Mouse (Mus musculus): ENCODE measurements around the gene Cenpp. TPM values are rescaled to one million over a fixed set of nuclear protein-coding genes. Genes with fewer than 3 reads are reported as not detected.
A peak's percentile ranks its signal among the peaks of the same experiment; 100 is the strongest.

Cenpp gene
- polyA plus RNA-seq (2012; ENCODE audit: insufficient read depth, insufficient read length, low replicate concordance, missing spikeins): not detected in 2 replicates

- Histone ChIP-seq H3K27ac (ENCODE audit: insufficient read depth, low read depth, low read length) (no peak within 1 kb of the TSS), H3K4me1 (ENCODE audit: control insufficient read depth, insufficient read depth, low read length) (no peaks in the 10 kb centered on the region), H3K4me3 (ENCODE audit: insufficient read depth, low read depth, low read length) (peak within 1 kb of the TSS; percentile 77)
- under 1% methylated on average over 68 of the region's 68 CpGs for WGBS
- no peak for TF ChIP-seq POLR2A (IDR thresholded peaks at IDR 0.05; ENCODE audit: insufficient read depth, low read depth, low read length)
- TF ChIP-seq CTCF (IDR thresholded peaks at IDR 0.05; ENCODE audit: insufficient read depth, low read depth, low read length): no peak
These were observed at the start of gene Cenpp, which contains the start of gene Nol8 for GRCm38 (mm10) chr13:49652481-49653179. TSS of gene Cenpp (minus strand) at chr13:49652785. TSS of gene Nol8 (plus strand) at chr13:49653078.

- H3K4me1 ChIP-seq (ENCODE audit: control insufficient read depth, insufficient read depth, low read length): no peaks in the 10 kb centered on the region
- H3K27ac ChIP-seq (ENCODE audit: insufficient read depth, low read depth, low read length): no peak overlapping the region
- TF ChIP-seq POLR2A (IDR thresholded peaks at IDR 0.05; ENCODE audit: insufficient read depth, low read depth, low read length) (no peak), CTCF (IDR thresholded peaks at IDR 0.05; ENCODE audit: insufficient read depth, low read depth, low read length) (no peak)
- H3K4me3 ChIP-seq (ENCODE audit: insufficient read depth, low read depth, low read length): no peak overlapping the region
- WGBS: 93% methylated on average over 5 of the region's 5 CpGs
These were observed 38.5 kb upstream of the Cenpp start for GRCm38 (mm10) chr13:49691056-49691455.

- TF ChIP-seq CTCF (IDR thresholded peaks at IDR 0.05; ENCODE audit: insufficient read depth, low read depth, low read length): no peak
- TF ChIP-seq POLR2A (IDR thresholded peaks at IDR 0.05; ENCODE audit: insufficient read depth, low read depth, low read length): no peak
- WGBS: 42% methylated on average over 4 of the region's 4 CpGs
- H3K4me1 ChIP-seq (ENCODE audit: control insufficient read depth, insufficient read depth, low read length): no peaks in the 10 kb centered on the region
- no peak overlapping the region for H3K4me3 ChIP-seq (ENCODE audit: insufficient read depth, low read depth, low read length)
- no peak overlapping the region for H3K27ac ChIP-seq (ENCODE audit: insufficient read depth, low read depth, low read length)
These were observed 31.7 kb upstream of the Cenpp start for GRCm38 (mm10) chr13:49684266-49684665.

GRCm38 (mm10) chr13:49682233-49682846 lies 29.8 kb upstream of the Cenpp start:
- Histone ChIP-seq H3K4me1 (ENCODE audit: control insufficient read depth, insufficient read depth, low read length) (no peaks in the 10 kb centered on the region), H3K27ac (ENCODE audit: insufficient read depth, low read depth, low read length) (0 out of 2 replicates have a peak overlapping the region, but pooled peaks have one; percentile 34), H3K4me3 (ENCODE audit: insufficient read depth, low read depth, low read length) (peak overlapping the region; percentile 92)
- TF ChIP-seq POLR2A (IDR thresholded peaks at IDR 0.05; ENCODE audit: insufficient read depth, low read depth, low read length): no peak
- TF ChIP-seq CTCF (IDR thresholded peaks at IDR 0.05; ENCODE audit: insufficient read depth, low read depth, low read length): no peak
- under 1% methylated on average over 20 of the region's 20 CpGs for WGBS

- peak within 1 kb of the TSS; percentile 92 for H3K4me3 ChIP-seq (ENCODE audit: insufficient read depth, low read depth, low read length)
- no peak for TF ChIP-seq CTCF (IDR thresholded peaks at IDR 0.05; ENCODE audit: insufficient read depth, low read depth, low read length)
- TF ChIP-seq POLR2A (IDR thresholded peaks at IDR 0.05; ENCODE audit: insufficient read depth, low read depth, low read length): no peak; the same call in 1 of the 2 replicates
- H3K27ac ChIP-seq (ENCODE audit: insufficient read depth, low read depth, low read length): 0 out of 2 replicates have a peak within 1 kb of the TSS, but pooled peaks have one; percentile 34
- no peaks in the 10 kb centered on the region for H3K4me1 ChIP-seq (ENCODE audit: control insufficient read depth, insufficient read depth, low read length)
- 5% methylated on average over 26 of the region's 26 CpGs for WGBS
These were observed 29.0 kb upstream of the Cenpp start, which contains the start of gene Iars for GRCm38 (mm10) chr13:49681351-49682232. TSS of gene Iars (plus strand) at chr13:49682100.

- TF ChIP-seq POLR2A (IDR thresholded peaks at IDR 0.05; ENCODE audit: insufficient read depth, low read depth, low read length) (no peak), CTCF (IDR thresholded peaks at IDR 0.05; ENCODE audit: insufficient read depth, low read depth, low read length) (no peak)
- Histone ChIP-seq H3K4me3 (ENCODE audit: insufficient read depth, low read depth, low read length) (no peak overlapping the region), H3K27ac (ENCODE audit: insufficient read depth, low read depth, low read length) (no peak overlapping the region), H3K4me1 (ENCODE audit: control insufficient read depth, insufficient read depth, low read length) (no peaks in the 10 kb centered on the region)
- WGBS: 93% methylated on average over 2 of the region's 2 CpGs
These were observed 25.2 kb upstream of the Cenpp start for GRCm38 (mm10) chr13:49677793-49678192.

GRCm38 (mm10) chr13:49653180-49653541 lies 576 bp upstream of the Cenpp start:
- Histone ChIP-seq H3K27ac (ENCODE audit: insufficient read depth, low read depth, low read length) (no peak overlapping the region), H3K4me1 (ENCODE audit: control insufficient read depth, insufficient read depth, low read length) (no peaks in the 10 kb centered on the region), H3K4me3 (ENCODE audit: insufficient read depth, low read depth, low read length) (peak overlapping the region; percentile 62)
- under 1% methylated on average over 16 of the region's 16 CpGs for WGBS
- TF ChIP-seq CTCF (IDR thresholded peaks at IDR 0.05; ENCODE audit: insufficient read depth, low read depth, low read length) (no peak), POLR2A (IDR thresholded peaks at IDR 0.05; ENCODE audit: insufficient read depth, low read depth, low read length) (no peak)

- WGBS: 2% methylated on average over 4 of the region's 4 CpGs
- no peak for TF ChIP-seq CTCF (IDR thresholded peaks at IDR 0.05; ENCODE audit: insufficient read depth, low read depth, low read length)
- TF ChIP-seq POLR2A (IDR thresholded peaks at IDR 0.05; ENCODE audit: insufficient read depth, low read depth, low read length): no peak
- no peaks in the 10 kb centered on the region for H3K4me1 ChIP-seq (ENCODE audit: control insufficient read depth, insufficient read depth, low read length)
- H3K27ac ChIP-seq (ENCODE audit: insufficient read depth, low read depth, low read length): no peak overlapping the region
- peak overlapping the region; percentile 77 for H3K4me3 ChIP-seq (ENCODE audit: insufficient read depth, low read depth, low read length)
These were observed 719 bp downstream of the Cenpp start for GRCm38 (mm10) chr13:49651781-49652351.

Measured in olfactory bulb, adult 2 months (tissue).